Mouse (Mus musculus) embryonic facial prominence, embryonic 12.5 days (tissue): ENCODE measurements at regions not wholly inside any gene's neighbourhood (a gene's known extent, or its start where the extent isn't known, plus 50 kb on each side); places are given as distances from the start of the nearest gene placed in this dataset.
A peak's percentile ranks its signal among the peaks of the same experiment; 100 is the strongest.
"Not testable (repeated sequence)": the region's sequence is repeated elsewhere in the genome, so short reads cannot be mapped to it uniquely, and the experiment has no call there.

Experiments
- ATAC-seq: fragments of 200-750 bp; cut with Nextera tagmentation; 2 replicates; pipeline ENCODE4 v1.8.0; 2017; ENCODE audit not compliant: insufficient number of reproducible peaks, insufficient read depth, low FRiP score, low TSS enrichment
- H3K27ac ChIP-seq: fragments of 300-500 bp; sonication (generic); 2 replicates; pipeline ENCODE4 v1.5.1; 2016; ENCODE audit warnings: mild to moderate bottlenecking
- H3K27me3 ChIP-seq: fragments of 300-500 bp; sonication (generic); 2 replicates; pipeline ENCODE4 v1.6.1; 2016; ENCODE audit warnings: mild to moderate bottlenecking, moderate library complexity
- H3K36me3 ChIP-seq: fragments of 300-500 bp; sonication (generic); 2 replicates; pipeline ENCODE4 v1.6.1; 2016; ENCODE audit warnings: mild to moderate bottlenecking
- H3K4me1 ChIP-seq: fragments of 300-500 bp; sonication (generic); 2 replicates; pipeline ENCODE4 v1.6.1; 2016
- H3K4me2 ChIP-seq: fragments of 300-500 bp; sonication (generic); replicated peaks from 2 replicates; pipeline ENCODE4 v1.6.1; 2016; ENCODE audit warnings: mild to moderate bottlenecking, moderate library complexity
- H3K4me3 ChIP-seq: fragments of 300-500 bp; sonication (generic); 2 replicates; pipeline ENCODE4 v1.5.1; 2016; ENCODE audit warnings: mild to moderate bottlenecking
- H3K9ac ChIP-seq: fragments of 300-500 bp; sonication (generic); 2 replicates; pipeline ENCODE4 v1.6.1; 2016; ENCODE audit warnings: mild to moderate bottlenecking, moderate library complexity
- H3K9me3 ChIP-seq: fragments of 300-500 bp; sonication (generic); 2 replicates; pipeline ENCODE4 v1.6.1; 2016; ENCODE audit warnings: mild to moderate bottlenecking, moderate library complexity
- WGBS: fragments of 180-500 bp; shearing (Covaris S2); methylation state at CpG from one replicate; pipeline ENCODE4 v1.1.7; 2016; 5-methylcytosine and 5-hydroxymethylcytosine counted together

- no peaks in the 10 kb centered on the region for H3K27me3 ChIP-seq
- no peak overlapping the region for H3K4me2 ChIP-seq
- no peaks in the 10 kb centered on the region for H3K4me1 ChIP-seq
- no peak overlapping the region for H3K4me3 ChIP-seq
- ATAC-seq = no peak
- H3K27ac ChIP-seq = no peak overlapping the region
- H3K9ac ChIP-seq = no peak overlapping the region
- no peaks in the 10 kb centered on the region for H3K36me3 ChIP-seq
- peaks cover 7% of the 10 kb centered on the region; the same call in 1 of the 2 replicates for H3K9me3 ChIP-seq
- WGBS = 77% methylated on average over 2 of the region's 2 CpGs
Measured at GRCm38 (mm10) chr13:85035903-85036302, 153.3 kb upstream of the Ccnh start.

- no peaks in the 10 kb centered on the region for H3K27me3 ChIP-seq
- no peak overlapping the region for H3K27ac ChIP-seq
- H3K4me1 ChIP-seq = no peaks in the 10 kb centered on the region
- H3K4me3 ChIP-seq = no peak overlapping the region
- WGBS = 52% methylated on average over 1 of the region's 1 CpGs
- peaks cover 7% of the 10 kb centered on the region; the same call in 1 of the 2 replicates for H3K9me3 ChIP-seq
- ATAC-seq = no peak
- no peak overlapping the region for H3K4me2 ChIP-seq
- no peaks in the 10 kb centered on the region for H3K36me3 ChIP-seq
- no peak overlapping the region for H3K9ac ChIP-seq
Measured at GRCm38 (mm10) chr13:85036830-85037229, 152.4 kb upstream of the Ccnh start.

- no peaks in the 10 kb centered on the region for H3K4me1 ChIP-seq
- 60% methylated on average over 6 of the region's 6 CpGs for WGBS
- H3K4me3 ChIP-seq = no peak overlapping the region
- ATAC-seq = no peak
- no peak overlapping the region for H3K27ac ChIP-seq
- no peaks in the 10 kb centered on the region for H3K9me3 ChIP-seq
- H3K9ac ChIP-seq = no peak overlapping the region
- H3K4me2 ChIP-seq = no peak overlapping the region
- no peaks in the 10 kb centered on the region for H3K27me3 ChIP-seq
- H3K36me3 ChIP-seq = no peaks in the 10 kb centered on the region
Measured at GRCm38 (mm10) chr13:85066585-85067550, 122.3 kb upstream of the Ccnh start.

- H3K4me2 ChIP-seq = no peak overlapping the region
- H3K27ac ChIP-seq = no peak overlapping the region
- no peak overlapping the region for H3K4me3 ChIP-seq
- no peaks in the 10 kb centered on the region for H3K27me3 ChIP-seq
- no peaks in the 10 kb centered on the region for H3K4me1 ChIP-seq
- H3K9me3 ChIP-seq = no peaks in the 10 kb centered on the region
- H3K36me3 ChIP-seq = no peaks in the 10 kb centered on the region
- WGBS = 76% methylated on average over 5 of the region's 5 CpGs
- ATAC-seq = no peak
- no peak overlapping the region for H3K9ac ChIP-seq
Measured at GRCm38 (mm10) chr13:85067551-85068283, 121.5 kb upstream of the Ccnh start.

- no peak overlapping the region for H3K4me3 ChIP-seq
- ATAC-seq = no peak
- 76% methylated on average over 3 of the region's 3 CpGs for WGBS
- no peak overlapping the region for H3K4me2 ChIP-seq
- H3K27ac ChIP-seq = no peak overlapping the region
- H3K4me1 ChIP-seq = no peaks in the 10 kb centered on the region
- no peaks in the 10 kb centered on the region for H3K27me3 ChIP-seq
- H3K36me3 ChIP-seq = no peaks in the 10 kb centered on the region
- no peak overlapping the region for H3K9ac ChIP-seq
- H3K9me3 ChIP-seq = no peaks in the 10 kb centered on the region
Measured at GRCm38 (mm10) chr13:85068403-85068802, 120.8 kb upstream of the Ccnh start.

- no peak for ATAC-seq
- H3K4me3 ChIP-seq = no peak overlapping the region
- no peak overlapping the region for H3K9ac ChIP-seq
- no peak overlapping the region for H3K4me2 ChIP-seq
- no peaks in the 10 kb centered on the region for H3K4me1 ChIP-seq
- no peaks in the 10 kb centered on the region for H3K27me3 ChIP-seq
- H3K27ac ChIP-seq = no peak overlapping the region
- WGBS = 87% methylated on average over 5 of the region's 5 CpGs
- H3K9me3 ChIP-seq = no peaks in the 10 kb centered on the region
- H3K36me3 ChIP-seq = no peaks in the 10 kb centered on the region
Measured at GRCm38 (mm10) chr13:85083335-85083734, 105.9 kb upstream of the Ccnh start.

GRCm38 (mm10) chr13:85083742-85084141 is 105.5 kb upstream of the Ccnh start:
- H3K9ac ChIP-seq = no peak overlapping the region
- no peaks in the 10 kb centered on the region for H3K9me3 ChIP-seq
- no peak overlapping the region for H3K4me2 ChIP-seq
- H3K27ac ChIP-seq = no peak overlapping the region
- ATAC-seq = no peak
- H3K36me3 ChIP-seq = no peaks in the 10 kb centered on the region
- H3K4me3 ChIP-seq = no peak overlapping the region
- no peaks in the 10 kb centered on the region for H3K4me1 ChIP-seq
- H3K27me3 ChIP-seq = no peaks in the 10 kb centered on the region

GRCm38 (mm10) chr13:85096174-85096573 is 93.0 kb upstream of the Ccnh start:
- H3K4me3 ChIP-seq = no peak overlapping the region
- H3K36me3 ChIP-seq = no peaks in the 10 kb centered on the region
- no peaks in the 10 kb centered on the region; the same call in 1 of the 2 replicates for H3K9me3 ChIP-seq
- no peak overlapping the region for H3K27ac ChIP-seq
- 88% methylated on average over 7 of the region's 7 CpGs for WGBS
- no peaks in the 10 kb centered on the region for H3K4me1 ChIP-seq
- H3K4me2 ChIP-seq = no peak overlapping the region
- H3K27me3 ChIP-seq = no peaks in the 10 kb centered on the region
- ATAC-seq = no peak
- H3K9ac ChIP-seq = no peak overlapping the region

- Histone ChIP-seq H3K4me2 (no peak overlapping the region), H3K36me3 (no peaks in the 10 kb centered on the region), H3K9ac (no peak overlapping the region), H3K27ac (no peak overlapping the region), H3K4me3 (no peak overlapping the region), H3K27me3 (no peaks in the 10 kb centered on the region), H3K4me1 (no peaks in the 10 kb centered on the region), H3K9me3 (no peaks in the 10 kb centered on the region)
- no peak for ATAC-seq
- 86% methylated on average over 2 of the region's 2 CpGs for whole genome bisulfite sequencing
Measured at GRCm38 (mm10) chr13:85123309-85123708, 65.9 kb upstream of the Ccnh start.

- not testable (repeated sequence) for H3K4me2 ChIP-seq, H3K9me3 ChIP-seq, H3K4me3 ChIP-seq, H3K9ac ChIP-seq, H3K27me3 ChIP-seq, H3K27ac ChIP-seq, H3K36me3 ChIP-seq, H3K4me1 ChIP-seq
- peak; percentile 100 for ATAC-seq
- WGBS = 91% methylated on average over 18 of the region's 18 CpGs
Measured at GRCm38 (mm10) chr13:85126573-85127547, 62.3 kb upstream of the Ccnh start.

- no peaks in the 10 kb centered on the region for H3K36me3 ChIP-seq
- H3K27me3 ChIP-seq = no peaks in the 10 kb centered on the region
- H3K27ac ChIP-seq = no peak overlapping the region
- H3K4me1 ChIP-seq = no peaks in the 10 kb centered on the region
- ATAC-seq = no peak
- H3K9me3 ChIP-seq = no peaks in the 10 kb centered on the region
- H3K9ac ChIP-seq = no peak overlapping the region
- H3K4me2 ChIP-seq = no peak overlapping the region
- H3K4me3 ChIP-seq = no peak overlapping the region
- WGBS = 77% methylated on average over 1 of the region's 1 CpGs
Measured at GRCm38 (mm10) chr13:85127548-85127925, 61.7 kb upstream of the Ccnh start.
